Mouse (Mus musculus) lung, embryonic 14.5 days (tissue): ENCODE results near the gene Nol6. TPM values are rescaled to one million over a fixed set of nuclear protein-coding genes. Genes with fewer than 3 reads are reported as not detected.

ENCODE experiments used
- ATAC-seq: fragments of 200-750 bp; cut with Nextera tagmentation; 2 replicates; pipeline ENCODE4 v1.8.0; 2017; ENCODE audit warnings: mild to moderate bottlenecking, moderate TSS enrichment, moderate library complexity; ENCODE audit not compliant: insufficient read depth
- DNase-seq: peaks from one replicate; pipeline ENCODE4 v3.0.0-alpha.2; 2015
- H3K27ac ChIP-seq: fragments of 300-500 bp; sonication (generic); 2 replicates; pipeline ENCODE4 v1.5.1; 2014; ENCODE audit warnings: low read depth, mild to moderate bottlenecking, moderate library complexity
- H3K27me3 ChIP-seq: fragments of 300-500 bp; sonication (generic); 2 replicates; pipeline ENCODE4 v1.6.1; 2014; ENCODE audit warnings: low read length, control low read depth; ENCODE audit not compliant: insufficient read depth
- H3K36me3 ChIP-seq: fragments of 300-500 bp; sonication (generic); 2 replicates; pipeline ENCODE4 v1.6.1; 2014; ENCODE audit warnings: control low read depth; ENCODE audit not compliant: insufficient read depth
- H3K4me1 ChIP-seq: fragments of 300-500 bp; sonication (generic); 2 replicates; pipeline ENCODE4 v1.6.1; 2014; ENCODE audit warnings: antibody characterized with exemption, control low read depth; ENCODE audit not compliant: insufficient read depth
- H3K4me2 ChIP-seq: fragments of 300-500 bp; sonication (generic); 2 replicates; pipeline ENCODE4 v1.6.1; 2014; ENCODE audit warnings: mild to moderate bottlenecking
- H3K4me3 ChIP-seq: fragments of 300-500 bp; sonication (generic); 2 replicates; pipeline ENCODE4 v1.5.1; 2014; ENCODE audit warnings: low read depth, low read length
- H3K9ac ChIP-seq: fragments of 300-500 bp; sonication (generic); 2 replicates; pipeline ENCODE4 v1.6.1; 2014
- H3K9me3 ChIP-seq: fragments of 300-500 bp; sonication (generic); 2 replicates; pipeline ENCODE4 v1.6.1; 2016; ENCODE audit warnings: low read depth, low read length, control low read depth
- CTCF ChIP-seq: IDR thresholded peaks from 2 replicates; pipeline ENCODE4 v1.5.1; 2016; ENCODE audit warnings: antibody characterized with exemption, low read depth
- WGBS: fragments of 180-500 bp; shearing (Covaris S2); extraction: QIAGEN DNeasy Blood & Tissue Kit; methylation state at CpG from one replicate; pipeline ENCODE4 v1.1.7; 2014; 5-methylcytosine and 5-hydroxymethylcytosine counted together
- polyA plus RNA-seq: library from polyadenylated mRNA; unstranded; fragments of >200 nt; fragmentation: Nextera tagmentation; extraction: Ambion mirVana; gene quantifications from 2 replicates; pipeline ENCODE4 v1.2.1, GENCODE M21; 2014

Gene Nol6
- polyA plus RNA-seq, 1 experiment from 2014 or later, result 32.4 TPM

DNA sequence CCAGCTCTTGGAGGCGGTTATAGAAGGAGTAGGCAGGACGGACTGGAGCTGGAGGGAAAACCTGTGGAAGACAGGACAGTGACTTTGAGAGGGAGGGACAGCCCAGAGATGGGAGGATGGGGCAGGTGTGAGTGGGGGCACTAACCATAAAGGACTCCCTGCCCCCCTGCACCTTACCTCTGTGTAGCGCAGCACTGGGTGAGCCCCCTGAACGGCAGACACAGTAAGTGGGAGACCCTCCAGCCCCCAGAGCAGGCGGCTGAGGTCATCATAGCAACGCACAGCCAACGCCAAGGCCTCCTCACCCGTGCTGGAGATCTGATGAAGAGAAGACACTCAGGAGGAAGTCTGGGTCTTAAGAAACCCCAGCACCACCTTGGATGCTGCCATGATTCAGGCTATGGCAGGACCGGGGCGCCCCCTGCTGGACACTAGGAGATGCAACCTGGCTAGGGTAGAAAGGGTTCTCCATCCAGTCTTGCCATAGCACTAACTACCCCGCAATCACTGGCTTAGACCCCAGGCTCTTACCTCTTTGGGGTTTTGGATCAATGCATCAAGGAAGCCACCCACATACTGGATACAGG is 5.5 kb downstream of the Nol6 start:
- peaks cover 5% of the 10 kb centered on the region; the same call in 1 of the 2 replicates for H3K4me1 ChIP-seq
- no peak overlapping the region for H3K4me2 ChIP-seq
- DNase-seq (peak; percentile 81), ATAC-seq (peak; percentile 33; the same call in 1 of the 2 replicates)
- 68% methylated on average over 11 of the region's 11 CpGs for WGBS
- no peak overlapping the region for H3K9ac ChIP-seq
- H3K36me3 ChIP-seq, result peaks cover 84% of the 10 kb centered on the region
- peak; percentile 91 for TF ChIP-seq CTCF
- H3K4me3 ChIP-seq, result no peak overlapping the region
- H3K9me3 ChIP-seq, result no peaks in the 10 kb centered on the region
- no peaks in the 10 kb centered on the region for H3K27me3 ChIP-seq
- no peak overlapping the region for H3K27ac ChIP-seq

DNA sequence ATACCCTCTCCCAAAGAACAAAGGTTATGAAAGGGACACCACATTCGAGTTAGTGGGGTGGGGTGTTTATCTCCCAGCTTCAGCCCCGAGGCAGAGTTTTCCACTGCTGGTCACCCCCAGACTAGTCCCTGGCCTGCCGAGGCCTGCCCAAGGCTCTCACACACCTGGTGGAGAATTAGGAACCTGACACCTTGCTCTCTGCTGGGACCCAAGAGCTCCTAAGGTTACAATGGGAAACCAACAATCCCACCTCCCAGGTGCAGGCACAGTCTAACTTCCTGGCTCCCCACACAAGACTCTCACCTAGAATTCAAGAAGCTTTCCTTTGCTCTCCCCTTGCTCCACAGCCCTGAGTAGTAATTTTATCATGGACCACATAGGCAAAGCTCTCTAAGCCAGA is 7.4 kb downstream of the Nol6 start:
- 83% methylated on average over 3 of the region's 3 CpGs for WGBS
- DNase-seq, result no peak
- Histone ChIP-seq H3K4me2 (no peak overlapping the region), H3K36me3 (peaks cover 80% of the 10 kb centered on the region), H3K4me3 (no peak overlapping the region), H3K27me3 (no peaks in the 10 kb centered on the region), H3K9me3 (no peaks in the 10 kb centered on the region), H3K4me1 (no peaks in the 10 kb centered on the region), H3K9ac (no peak overlapping the region), H3K27ac (no peak overlapping the region)
- ATAC-seq, result no peak
- no peak for TF ChIP-seq CTCF

DNA sequence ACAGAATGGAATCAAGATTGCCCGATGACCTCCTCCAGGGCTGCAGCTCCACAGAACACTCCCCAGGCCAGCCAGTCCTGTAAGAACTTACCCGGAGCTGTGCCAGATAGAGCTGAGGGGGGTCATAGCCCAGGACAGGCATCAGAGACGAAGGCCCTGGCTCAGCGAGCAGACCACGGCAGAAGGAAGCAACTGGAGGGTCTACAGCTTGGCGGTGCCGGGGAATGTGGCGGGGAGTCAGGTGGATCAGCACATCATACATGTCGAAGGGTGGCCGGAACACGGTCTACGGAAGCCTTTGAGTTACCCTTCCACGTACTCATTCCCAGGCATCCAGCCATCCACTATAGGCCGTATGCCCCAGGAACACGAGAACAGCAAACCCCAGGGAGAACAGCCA is 8.5 kb downstream of the Nol6 start:
- Histone ChIP-seq H3K9ac (no peak overlapping the region), H3K4me3 (no peak overlapping the region), H3K4me2 (no peak overlapping the region), H3K27me3 (no peaks in the 10 kb centered on the region), H3K9me3 (no peaks in the 10 kb centered on the region), H3K4me1 (no peaks in the 10 kb centered on the region), H3K36me3 (peaks cover 70% of the 10 kb centered on the region), H3K27ac (no peak overlapping the region)
- ATAC-seq (no peak), DNase-seq (no peak)
- 93% methylated on average over 15 of the region's 15 CpGs for WGBS
- TF ChIP-seq CTCF, result no peak

DNA sequence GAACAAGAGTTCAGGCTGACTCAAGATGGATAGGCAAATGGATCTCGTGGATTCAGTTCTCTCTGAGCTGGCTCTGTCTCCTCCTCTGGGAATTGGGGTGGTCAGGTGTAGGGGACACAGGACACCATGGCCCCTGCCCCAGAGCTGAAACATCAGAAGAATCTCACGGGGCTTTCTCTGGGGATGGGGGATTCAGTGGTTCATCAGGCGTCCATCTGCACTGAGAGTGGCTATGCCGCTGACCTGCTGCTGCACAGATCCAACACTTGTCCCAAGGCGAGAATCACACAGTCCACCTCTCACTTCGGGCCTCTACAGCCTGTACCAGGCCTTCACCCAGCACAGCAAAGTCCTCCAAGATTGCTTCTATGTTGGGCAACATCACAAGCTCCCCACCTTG is 9.2 kb downstream of the Nol6 start:
- no peak for TF ChIP-seq CTCF
- no peak for DNase-seq
- H3K27ac ChIP-seq, result no peak overlapping the region

DNA sequence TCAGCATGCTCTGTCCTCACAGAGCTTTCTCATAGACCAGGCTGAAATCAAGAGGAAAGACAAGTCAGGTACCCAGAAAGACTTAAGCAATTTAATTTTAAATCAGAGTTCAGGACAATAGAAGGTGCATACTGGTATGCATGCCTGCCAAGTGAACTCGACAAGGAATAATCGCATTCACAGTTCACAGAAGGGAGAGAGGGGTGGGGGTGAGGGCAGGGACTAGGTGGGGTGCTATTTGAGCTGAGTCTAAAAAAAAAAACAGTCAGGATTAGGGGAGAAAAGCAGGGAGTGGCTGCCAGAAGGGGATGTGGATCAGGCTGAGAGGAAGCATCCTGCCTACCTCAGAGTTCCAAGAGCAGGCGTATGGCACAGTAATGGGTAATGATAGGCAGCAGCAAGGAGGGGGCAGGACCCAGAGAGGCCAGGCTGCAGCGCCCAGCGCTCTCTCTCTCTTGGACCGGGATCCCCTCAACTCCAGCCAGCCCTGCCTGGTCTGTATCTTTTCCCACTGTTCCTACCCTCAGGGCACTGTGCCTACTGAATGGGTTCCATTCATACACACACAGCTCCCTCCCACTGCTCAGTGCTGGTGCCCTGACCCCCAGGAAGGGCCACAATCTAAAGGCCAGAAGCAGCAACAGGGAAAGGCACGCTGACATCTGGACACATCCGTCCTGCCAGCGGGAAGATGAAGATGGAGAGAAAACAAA is 9.7 kb downstream of the Nol6 start:
- Histone ChIP-seq H3K9ac (no peak overlapping the region), H3K4me2 (no peak overlapping the region), H3K36me3 (peaks cover 57% of the 10 kb centered on the region), H3K9me3 (no peaks in the 10 kb centered on the region), H3K27ac (no peak overlapping the region), H3K4me1 (no peaks in the 10 kb centered on the region), H3K4me3 (no peak overlapping the region), H3K27me3 (no peaks in the 10 kb centered on the region)
- no peak for TF ChIP-seq CTCF
- ATAC-seq (no peak), DNase-seq (no peak)
- WGBS, result 83% methylated on average over 9 of the region's 9 CpGs

More for the DNA sequence above, 9.2 kb downstream of the Nol6 start:
- no peak overlapping the region for H3K4me3 ChIP-seq
- no peak for ATAC-seq
- H3K36me3 ChIP-seq, result peaks cover 63% of the 10 kb centered on the region
- no peak overlapping the region for H3K9ac ChIP-seq
- H3K4me2 ChIP-seq, result no peak overlapping the region
- H3K9me3 ChIP-seq, result no peaks in the 10 kb centered on the region
- H3K27me3 ChIP-seq, result no peaks in the 10 kb centered on the region
- WGBS, result 87% methylated on average over 6 of the region's 6 CpGs
- H3K4me1 ChIP-seq, result no peaks in the 10 kb centered on the region

DNA sequence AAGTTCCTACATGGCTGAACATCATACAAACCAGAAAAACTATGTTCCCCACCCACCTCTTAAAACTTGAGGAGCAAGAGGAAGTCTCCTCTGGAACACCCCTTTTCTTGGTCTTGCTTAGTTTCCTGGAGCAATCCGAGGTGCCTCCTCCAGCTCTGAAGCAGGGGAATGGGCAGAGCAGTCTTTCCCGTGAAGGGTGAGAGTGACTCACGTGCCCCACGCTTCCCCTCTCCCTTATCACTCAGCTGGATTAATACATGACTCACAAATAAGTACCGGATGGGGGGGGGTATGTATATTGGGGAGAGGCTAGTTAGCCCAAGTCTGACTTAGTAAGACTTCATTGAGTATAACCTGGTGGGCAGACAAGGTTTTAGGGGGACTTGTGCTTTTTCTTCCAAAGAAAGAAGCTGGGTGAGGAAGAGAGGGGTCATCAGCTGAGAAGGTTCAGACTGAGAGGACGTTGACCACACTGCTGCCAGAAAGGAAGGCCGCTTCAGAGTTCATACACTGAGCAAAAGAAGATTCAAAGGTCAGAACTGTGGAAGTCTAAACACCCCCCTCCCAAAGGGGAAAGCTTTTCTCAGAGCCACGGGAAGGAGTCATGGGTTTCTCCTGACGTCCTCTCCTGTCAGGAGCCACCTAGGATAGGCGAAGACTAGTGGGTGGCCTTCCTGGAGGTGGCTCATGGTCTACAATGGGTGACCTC is 15.4 kb downstream of the Nol6 start:
- ATAC-seq (no peak), DNase-seq (no peak)
- Histone ChIP-seq H3K27me3 (no peaks in the 10 kb centered on the region), H3K4me2 (no peak overlapping the region), H3K4me3 (no peak overlapping the region), H3K9ac (no peak overlapping the region), H3K9me3 (no peaks in the 10 kb centered on the region), H3K36me3 (peaks cover 2% of the 10 kb centered on the region; the same call in 1 of the 2 replicates), H3K27ac (no peak overlapping the region), H3K4me1 (no peaks in the 10 kb centered on the region)
- TF ChIP-seq CTCF, result no peak
- 66% methylated on average over 10 of the region's 10 CpGs for WGBS

DNA sequence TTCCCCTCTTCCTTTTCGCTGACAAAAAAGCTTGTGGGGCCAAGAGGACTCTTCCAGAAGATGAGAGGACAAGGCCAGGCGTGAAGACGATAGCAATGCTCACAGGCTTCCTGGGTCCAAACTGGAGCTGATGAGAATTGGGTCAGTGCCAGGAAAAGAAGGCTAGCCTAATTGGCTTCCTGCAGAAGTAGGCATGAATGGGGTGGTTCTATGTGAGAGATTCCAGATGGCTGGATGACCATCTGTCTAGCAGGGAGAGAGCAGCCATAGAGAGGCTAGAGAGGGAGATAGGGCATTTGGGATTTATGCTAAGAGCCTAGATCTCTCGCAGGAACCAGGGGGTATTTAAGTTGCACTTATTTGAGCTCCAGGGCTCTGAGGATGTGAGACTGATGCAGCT is 16.8 kb downstream of the Nol6 start:
- Histone ChIP-seq H3K4me2 (no peak overlapping the region), H3K4me3 (no peak overlapping the region), H3K9ac (no peak overlapping the region), H3K4me1 (no peaks in the 10 kb centered on the region), H3K27me3 (no peaks in the 10 kb centered on the region), H3K9me3 (no peaks in the 10 kb centered on the region), H3K27ac (no peak overlapping the region), H3K36me3 (no peaks in the 10 kb centered on the region)
- ATAC-seq (0 out of 2 replicates have a peak, but pooled peaks have one; percentile 31), DNase-seq (peak; percentile 61)
- no peak for TF ChIP-seq CTCF
- WGBS, result 47% methylated on average over 4 of the region's 4 CpGs
